Mouse (Mus musculus) right cerebral cortex, postnatal 10 days (tissue): Measurements from ENCODE around the gene Hrc.

Source experiments
- DNase-seq, 2 experiments: peaks; one replicate each; pipeline ENCODE4 v3.0.0; 2021; ENCODE audit warnings: low spot score in 2 of 2

Gene Hrc

DNA sequence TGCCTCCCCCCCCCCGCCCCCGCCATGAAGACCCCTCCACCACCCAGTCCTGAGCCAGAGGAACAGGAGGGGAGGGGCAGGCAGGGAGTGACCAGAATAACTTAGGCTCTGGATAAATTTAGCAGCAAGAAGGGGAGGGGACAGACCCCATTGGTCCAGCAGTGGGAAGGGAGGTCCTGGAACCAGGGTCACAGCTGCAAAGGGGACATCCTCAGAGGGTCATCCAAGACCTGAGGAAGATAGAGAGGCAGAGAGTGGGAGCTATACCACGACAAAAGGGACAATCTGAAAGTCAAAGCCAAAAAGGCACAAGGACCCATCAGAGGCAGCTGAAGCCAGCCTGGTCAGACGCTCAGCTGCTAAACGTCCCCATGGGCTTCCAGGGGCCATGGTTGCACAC lies at the start of gene Hrc:
Hrc (plus strand) TSS at position 235 of the 400 bp plus-strand sequence.
- peak in 1 of 2 experiments; percentile 50 for DNase-seq

DNA sequence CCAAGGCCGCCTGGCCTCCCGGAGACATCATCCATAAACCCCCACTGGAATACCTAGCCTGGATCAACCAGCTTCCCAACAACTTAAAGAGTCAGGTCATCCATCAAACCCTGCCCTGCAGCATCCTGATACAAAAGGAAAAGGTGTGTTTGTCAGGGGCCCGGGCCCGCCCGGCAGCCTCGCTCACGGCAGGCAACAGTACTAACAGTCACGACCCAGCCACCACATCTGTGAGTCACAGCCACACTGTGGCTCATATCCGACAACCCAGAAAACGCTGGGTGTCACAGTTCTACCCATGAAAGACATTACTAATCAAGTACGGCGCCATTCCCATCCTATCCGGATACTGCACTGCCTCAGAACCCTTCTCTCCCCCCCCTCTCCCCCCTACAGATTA lies 48.6 kb upstream of the Hrc start:
- no peak for DNase-seq

DNA sequence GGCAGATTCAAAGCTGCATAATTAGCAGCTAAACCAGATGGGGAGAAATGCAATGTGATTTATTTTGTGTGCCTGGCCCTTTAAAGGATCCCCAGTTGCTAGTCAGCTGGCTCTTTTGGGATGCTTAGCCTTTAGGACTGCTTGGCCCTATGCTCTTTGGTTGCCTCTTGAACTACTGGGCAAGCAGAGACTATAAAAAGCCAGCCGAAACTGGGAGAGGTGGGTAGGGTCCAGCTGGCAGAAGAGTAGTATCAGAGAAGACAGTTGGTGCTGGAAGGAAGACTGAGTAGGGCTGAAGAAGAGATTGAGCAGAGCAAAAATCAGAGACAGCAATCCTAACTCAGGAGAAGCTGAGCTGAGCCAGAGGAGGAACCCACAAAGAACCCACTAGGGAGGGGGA lies 38.5 kb upstream of the Hrc start:
- DNase-seq = no peak

DNA sequence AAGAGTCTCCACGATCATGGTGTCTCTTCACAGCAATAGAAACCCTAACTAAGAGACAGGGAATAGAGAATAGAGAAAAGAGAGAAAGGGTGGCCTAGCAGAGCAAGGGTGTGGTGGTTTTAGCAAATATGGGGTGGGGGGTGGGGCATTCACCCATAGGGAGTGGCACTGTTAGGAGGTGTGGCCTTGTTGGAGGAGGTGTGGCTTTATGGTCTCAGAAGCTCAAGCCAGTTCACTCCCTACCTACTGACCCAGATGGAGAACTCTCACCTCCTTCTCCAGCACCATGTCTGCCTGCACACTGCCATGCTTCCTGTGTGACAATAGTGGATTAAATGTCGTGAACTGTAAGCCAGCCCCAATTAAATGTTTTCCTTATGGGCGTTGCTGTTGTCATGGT lies 37.5 kb upstream of the Hrc start:
- DNase-seq = no peak

DNA sequence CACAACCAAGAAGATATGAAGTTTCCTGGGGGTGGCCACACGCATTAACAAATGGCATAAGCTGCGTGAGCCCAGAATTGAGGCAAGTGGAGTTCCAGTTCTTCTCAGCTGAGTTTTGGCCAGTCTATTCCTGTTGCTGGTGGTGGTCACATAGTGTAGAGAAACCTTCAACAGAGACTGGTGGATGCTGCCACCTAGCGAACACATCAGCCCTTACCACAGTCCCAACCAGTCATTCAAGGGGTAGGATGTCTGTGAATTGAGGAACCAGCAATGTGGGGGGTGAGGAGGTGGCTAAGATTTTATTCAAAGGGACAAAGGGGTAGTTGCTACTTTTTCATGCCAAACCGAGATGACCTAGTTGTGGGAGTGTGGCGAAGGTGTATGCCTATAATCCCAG lies 35.3 kb upstream of the Hrc start:
- DNase-seq = peak; percentile 90 to 91

DNA sequence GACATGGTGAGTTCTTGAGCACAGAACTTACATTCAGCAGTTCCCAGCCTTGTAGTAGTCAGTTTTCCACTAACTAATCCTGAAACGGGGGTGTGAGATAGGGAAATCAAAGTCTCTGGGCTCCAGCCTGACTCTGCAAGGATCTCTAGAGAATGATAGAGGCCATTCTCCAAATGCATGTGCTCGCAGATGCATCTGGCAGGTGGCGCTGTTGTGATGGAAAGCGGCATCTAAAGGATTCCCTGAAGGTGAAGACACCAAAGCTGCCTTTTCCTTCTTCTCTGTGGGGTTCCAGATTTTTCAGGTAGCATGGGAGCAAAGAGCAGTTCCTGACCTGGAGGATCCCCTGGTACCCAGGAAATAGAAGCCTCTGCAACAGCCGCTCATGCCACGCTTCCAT lies 34.8 kb upstream of the Hrc start:
- peak; percentile 86 to 88 for DNase-seq

DNA sequence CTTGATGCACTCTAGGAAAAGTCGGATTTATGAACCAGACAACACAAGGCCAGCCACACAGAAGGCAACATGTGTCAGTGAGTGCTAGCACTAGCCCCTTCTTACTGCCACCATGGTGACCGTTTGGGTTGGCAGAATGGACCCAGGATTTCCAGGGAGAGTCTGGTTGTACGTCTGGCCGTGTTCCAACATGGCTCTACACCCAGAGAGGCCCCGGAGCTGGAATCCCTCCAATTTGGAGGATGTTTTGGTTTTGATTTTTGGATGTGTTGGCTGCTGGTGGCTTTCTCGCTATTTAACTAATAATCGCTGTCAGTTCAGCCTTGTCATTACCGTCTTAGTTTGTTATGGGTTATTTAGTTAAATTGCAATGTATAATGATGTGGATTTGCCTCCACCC lies 32.5 kb upstream of the Hrc start:
- DNase-seq = peak in 1 of 2 experiments; percentile 61

DNA sequence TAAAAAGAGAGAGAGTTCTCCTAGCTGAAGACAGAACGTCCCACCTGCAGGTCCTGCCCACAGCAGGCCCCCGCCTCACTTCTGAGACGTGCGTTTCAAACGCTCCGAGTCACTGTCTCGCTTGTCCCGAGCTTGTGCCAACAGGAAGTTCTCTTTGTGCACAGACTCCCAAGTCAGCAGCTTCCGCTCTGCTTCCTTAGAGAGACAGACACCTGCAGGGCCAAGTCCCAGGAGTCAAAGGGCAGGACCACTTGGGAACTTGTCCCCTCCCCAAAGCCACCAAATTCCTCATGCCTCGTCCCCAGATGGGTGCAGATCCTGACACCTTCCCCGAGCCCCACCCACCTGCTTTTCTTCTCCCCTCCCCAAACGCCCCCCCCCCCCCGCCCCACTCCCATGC lies 30.2 kb upstream of the Hrc start:
- DNase-seq = no peak

DNA sequence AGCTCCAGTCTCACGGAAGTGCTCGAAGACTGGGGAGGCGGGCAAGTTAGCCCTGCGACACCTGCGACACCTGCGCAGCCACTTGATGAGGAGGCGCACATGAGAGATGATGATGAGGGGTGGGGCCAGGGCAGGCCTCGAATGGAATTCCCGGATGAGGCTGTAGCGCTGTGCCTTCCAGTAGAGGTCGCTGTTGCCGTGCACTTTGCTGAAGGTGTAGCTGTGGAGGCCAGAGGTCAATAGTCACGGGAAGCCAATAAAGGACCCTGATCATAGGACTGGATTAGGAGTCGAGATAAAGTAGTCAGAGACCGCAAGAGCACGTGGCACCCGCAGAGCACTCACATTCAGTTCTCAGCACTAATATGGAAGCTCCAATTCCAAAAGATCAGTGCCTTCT lies 29.8 kb upstream of the Hrc start:
- DNase-seq = peak; percentile 75 to 76

DNA sequence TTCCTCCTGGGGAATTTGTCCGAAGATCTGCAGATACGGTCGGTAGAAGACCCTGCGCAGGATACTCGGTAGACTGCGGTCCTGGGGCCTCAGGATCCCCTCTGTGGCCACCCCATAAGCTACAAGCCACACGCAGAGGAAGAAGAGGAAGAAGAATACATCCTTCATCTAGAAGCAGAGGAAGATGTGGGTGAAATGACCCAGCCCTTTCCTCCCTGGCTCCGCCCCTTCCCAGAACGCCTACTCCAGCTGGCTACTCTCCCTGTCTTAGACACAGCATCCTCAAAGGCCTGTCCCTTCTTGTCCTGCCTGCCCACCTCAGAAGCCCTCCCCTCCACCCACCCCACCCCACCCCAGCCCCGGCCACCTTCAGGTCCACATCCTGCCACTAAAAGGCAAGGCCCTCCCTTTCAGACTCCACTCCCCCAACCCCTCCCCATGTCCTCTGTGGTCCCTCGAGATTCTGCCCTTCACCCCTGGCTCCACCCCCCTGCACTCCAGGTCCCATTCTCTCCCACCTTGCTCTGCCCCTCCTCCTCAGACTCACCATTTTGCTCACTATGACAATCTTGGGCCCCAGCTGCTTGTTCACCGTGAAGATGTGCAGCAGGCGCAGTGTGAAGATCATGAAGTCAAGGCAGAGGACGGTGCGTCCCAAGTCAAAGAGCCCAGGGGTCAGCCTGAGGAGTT lies 26.4 kb upstream of the Hrc start:
- DNase-seq = no peak

DNA sequence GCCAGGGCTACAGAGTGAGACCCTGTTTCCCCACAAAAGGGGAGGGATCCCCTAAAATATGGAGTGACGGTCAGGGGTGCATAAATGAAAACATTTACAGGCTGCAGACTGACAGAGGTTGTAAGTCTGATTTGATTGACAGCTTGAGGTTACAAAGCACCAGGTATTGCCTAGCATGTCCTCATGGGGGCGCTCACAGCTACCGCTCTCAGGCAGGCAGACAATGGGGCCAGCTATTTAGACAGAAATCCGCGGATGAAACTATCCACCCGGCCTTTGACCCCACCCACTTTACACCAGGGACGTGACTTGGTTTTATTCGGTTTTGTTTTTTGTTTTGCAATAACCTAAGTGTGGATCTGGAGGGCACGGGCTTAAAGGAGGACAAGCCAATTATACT lies 25.6 kb upstream of the Hrc start:
- peak in 1 of 2 experiments; percentile 44 for DNase-seq

DNA sequence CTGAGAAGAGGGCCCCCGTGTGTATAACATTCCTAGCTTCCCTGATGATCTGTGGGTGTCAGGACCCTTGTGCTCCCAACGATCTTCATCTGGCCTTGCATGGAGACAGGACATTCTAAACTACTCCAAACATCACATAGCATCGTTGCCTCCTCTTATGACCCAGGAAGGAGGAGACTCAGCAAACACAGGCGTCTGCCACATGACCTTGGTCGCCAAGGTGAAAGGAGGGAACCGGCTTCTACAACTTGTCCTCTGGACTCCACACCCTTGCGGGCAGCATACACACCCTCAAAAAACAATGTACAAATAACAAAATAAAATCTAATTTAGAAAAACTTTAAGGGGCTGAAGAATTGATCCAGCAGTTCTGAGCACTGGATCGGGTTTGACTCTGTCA lies 23.1 kb upstream of the Hrc start:
- no peak for DNase-seq

DNA sequence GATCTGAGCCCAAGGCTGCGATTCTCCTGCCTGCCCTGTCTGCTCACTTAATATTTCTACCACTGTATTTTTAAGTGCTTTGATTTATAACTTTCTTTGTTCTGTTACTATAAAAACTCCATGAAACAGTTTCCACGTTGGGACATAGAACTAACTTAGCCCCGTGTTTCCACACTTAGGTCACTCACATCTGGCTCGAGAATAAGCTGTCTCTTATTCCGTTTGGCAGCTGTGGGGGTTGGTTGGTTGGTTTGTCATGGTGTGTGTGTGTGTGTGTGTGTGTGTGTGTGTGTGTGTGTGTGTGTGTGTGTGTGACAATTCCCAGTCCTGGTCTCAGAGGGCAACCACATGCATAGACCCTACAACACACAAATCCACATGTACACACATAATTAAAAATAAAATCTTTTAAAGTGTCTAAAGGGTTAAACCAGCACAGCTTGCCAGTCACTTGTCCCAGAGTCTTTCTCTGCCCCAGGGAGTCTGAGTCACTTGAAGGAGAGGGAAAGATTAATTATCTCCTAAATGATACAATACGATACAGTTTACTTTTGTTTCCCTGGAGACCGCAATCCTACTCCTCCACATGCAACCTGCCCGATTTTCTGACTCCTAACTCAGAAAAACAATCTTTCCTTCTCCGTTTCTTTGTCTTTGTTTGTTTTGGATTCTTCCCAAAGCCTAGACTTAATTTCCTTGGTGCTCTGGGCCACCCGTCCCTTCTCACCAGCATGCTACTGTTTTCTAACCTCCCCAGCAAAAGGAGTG lies 22.2 kb upstream of the Hrc start:
- DNase-seq = no peak

DNA sequence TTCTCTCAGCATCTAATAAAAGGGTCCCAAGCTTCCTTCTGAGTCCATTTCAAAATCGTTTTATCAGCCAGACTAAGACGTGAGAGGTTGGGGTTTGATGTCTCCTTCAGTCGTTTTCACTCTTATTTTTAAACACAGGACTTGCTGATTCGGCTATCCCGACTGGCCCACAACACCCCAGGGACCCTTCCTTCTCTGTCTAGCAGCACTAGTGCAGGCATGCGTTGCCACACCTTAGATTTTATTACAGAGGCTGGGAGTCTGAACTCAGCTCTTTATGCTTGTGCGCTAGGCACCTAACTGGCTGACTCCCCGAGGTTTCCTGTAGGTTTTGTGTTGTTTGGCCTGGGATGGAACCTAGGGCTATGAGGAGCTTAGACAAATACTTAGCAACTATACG lies 21.6 kb upstream of the Hrc start:
- DNase-seq = no peak

DNA sequence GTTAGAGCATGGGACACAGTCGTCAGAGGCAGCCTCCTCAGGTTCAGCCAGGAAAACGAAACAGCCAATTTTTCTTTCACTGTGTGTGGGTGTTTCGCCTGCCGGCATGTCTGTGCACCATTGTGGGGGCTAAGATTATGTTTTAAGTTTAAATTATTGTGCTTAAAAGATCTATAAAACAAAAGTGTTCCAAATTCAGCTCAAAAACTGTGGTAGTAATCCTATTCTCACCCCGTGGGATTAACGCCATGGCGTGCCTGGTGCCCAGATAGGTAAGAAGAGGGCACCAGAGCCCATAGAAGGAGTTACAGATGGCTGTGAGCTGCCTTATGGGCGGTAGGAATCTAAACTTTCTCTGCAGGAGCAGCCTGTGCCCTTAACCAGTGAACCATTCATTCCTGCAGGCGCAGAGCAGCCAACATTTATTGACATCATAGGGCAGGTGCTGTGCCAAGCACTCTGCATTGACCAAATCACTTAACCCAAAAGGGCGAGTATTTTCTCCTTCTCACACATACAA lies 19.8 kb upstream of the Hrc start:
- DNase-seq = no peak

DNA sequence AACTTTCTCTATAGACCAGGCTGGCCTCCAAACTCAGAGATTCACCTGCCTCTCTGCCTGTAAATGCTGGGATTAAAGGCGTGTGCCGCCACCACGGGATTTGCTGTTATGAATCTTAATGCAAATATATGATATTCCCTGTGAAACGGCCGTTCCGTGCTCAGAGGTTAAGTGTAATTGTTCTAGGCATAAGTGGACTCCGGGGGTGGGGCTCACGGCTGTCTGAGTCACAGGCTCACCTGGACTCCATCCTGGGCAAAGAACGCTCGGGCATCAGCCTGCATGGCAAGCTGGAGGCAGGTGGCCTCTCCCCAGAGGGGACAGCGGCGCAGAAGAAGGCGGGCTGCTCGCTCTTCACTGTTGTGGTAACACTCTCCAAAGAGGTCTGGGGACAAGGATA lies 18.6 kb upstream of the Hrc start:
- DNase-seq = peak in 1 of 2 experiments; percentile 31

DNA sequence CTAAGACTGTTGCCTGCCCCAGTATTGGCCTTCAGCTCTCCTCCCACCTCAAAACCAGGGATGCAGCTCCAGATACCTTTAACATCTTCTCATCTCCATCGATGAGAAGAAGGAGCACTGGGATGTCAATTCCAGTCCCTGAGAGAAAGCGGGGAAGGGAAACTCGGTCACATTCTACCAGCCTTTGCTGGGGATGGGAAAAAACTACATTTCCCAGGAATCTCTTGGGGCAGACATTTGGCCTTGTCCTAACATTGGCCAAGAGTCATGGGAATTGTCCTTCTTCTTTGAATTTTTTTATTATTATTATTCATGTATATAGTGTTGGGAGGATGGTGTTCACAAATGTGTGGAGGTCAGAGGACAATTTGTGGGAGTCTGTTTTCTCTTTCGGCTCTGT lies 12.8 kb upstream of the Hrc start:
- DNase-seq = no peak

DNA sequence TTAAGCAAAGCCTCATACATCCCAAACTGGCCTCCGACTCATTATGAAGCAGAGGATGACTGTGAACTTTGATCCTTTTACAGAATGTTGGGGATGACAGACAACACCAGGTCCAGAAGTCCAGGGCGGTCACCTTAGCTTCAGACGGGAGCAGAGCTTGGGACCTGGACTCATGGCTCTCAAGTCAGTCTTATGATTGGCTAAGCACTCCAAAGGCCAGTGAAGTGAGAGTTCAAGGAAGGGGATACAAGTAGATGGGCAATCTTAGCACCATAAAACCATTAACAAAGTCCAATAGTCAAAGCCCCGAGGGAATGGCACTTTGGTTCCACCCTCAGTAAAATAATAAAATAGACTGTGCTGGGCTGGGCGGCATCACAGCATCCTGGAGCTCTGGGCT lies 12.0 kb upstream of the Hrc start:
- DNase-seq = no peak

DNA sequence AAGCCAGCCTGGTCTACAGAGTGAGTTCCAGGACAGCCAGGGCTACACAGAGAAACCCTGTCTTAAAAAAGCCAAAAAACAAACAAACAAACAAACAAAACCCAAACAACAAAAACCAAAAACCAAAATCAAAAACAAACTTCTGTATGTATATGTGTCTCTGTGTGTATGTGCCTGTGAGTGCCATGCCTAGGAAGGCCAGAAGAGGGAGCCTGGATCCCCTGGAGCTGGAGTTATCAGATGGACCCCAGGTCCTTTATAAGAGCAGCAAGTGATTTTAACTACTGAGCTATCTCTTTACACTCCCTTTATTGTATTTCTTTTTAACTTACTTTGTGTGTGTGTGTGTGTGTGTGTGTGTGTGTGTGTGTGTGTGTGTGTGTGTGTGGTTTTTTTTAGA lies 9.3 kb upstream of the Hrc start:
- no peak for DNase-seq

DNA sequence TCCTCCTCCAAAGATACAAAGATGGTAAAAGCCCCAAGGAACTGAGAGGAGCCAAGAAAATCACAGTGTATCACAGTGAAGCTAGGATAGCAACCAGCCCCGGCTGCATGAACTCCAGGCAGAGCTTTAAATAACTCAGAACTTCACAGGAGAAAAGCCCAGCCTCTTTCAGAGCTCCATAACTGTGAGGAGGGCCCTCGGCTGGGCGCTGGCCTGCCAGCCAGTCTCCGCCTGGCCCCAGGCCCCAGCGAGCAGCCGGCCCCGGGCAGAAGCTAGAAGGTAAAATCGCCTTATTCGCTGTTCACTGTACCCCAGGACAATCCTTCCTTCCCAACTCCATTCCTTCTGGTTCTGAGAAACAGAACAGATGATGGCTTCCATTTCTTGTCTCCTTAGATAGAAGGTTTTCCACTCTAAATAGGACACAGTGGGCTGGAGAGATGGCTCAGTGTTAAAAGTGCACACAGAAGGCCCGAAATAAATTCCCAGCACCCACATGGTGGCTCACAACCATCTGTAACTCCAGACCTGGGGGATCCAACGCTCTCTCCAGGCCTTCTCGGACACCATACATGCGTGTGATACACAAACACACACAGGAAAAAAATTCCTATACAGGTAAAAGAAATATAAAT lies 6.1 kb upstream of the Hrc start:
- DNase-seq = peak in 1 of 2 experiments; percentile 57

DNA sequence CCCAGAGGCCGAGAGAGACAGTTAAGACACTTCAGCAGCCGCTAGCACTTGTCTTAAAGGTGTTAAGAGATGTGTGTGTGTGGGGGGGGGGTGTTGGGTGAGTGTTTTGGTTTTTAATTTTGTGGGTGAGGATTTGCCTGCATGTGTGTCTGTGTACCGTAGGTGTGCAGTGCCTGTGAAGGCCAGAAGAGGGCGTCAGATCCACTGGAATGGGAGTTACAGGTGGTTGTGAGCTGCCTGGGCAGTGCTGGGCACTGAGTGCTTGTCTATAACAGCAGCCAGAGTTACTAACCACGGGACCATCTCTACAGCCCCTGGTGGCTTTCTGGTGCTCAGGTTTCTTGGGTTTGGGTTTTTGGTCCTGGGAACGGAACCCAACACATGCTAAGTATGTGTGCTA lies 3.6 kb upstream of the Hrc start:
- no peak for DNase-seq

DNA sequence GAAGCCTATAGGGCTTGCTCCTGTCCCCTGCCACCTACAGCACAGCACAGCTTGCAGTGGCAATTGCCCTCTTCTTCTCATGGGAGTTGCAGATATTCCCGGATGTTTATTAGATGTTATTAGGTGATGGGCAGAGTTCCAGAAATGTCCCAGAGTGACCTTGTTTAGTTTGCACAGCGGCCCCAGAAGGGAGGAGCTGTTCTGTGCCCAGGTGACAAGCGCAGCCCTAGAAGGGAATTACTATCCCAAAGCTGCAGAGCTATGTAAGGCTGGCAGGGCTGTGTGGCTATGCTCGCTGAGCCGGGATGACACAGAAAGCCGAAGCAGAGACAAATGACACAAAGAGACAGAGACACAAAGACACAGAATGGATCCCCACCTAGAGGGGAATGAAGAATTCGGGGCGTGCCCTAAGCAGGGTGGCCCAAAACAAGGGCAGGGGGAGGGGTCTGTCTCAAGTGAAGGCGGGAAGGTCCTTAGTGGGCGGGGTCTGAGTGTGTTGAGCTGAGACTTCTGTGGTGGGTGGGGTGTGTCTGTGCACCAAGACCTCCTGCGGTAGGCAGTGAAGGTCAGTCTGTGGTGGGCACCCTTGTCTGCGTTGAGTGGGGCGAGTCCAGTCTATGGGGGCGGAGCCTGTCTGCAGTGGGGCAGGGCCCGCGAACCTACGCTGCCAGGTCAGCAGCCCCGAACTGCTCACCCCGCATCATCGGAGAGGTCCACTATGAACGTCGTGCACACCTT lies 2.2 kb upstream of the Hrc start:
- DNase-seq = peak; percentile 65 to 70
